Mouse (Mus musculus) CD4-positive, CD25-positive, alpha-beta regulatory T cell, adult 4 months (primary cell): ENCODE results near the gene Grk4. TPM values are rescaled to one million over a fixed set of nuclear protein-coding genes. Genes with fewer than 3 reads are reported as not detected.

Source experiments
- ATAC-seq: one replicate; pipeline ENCODE4 v1.8.0; 2017
- polyA plus RNA-seq, 2 experiments: library from polyadenylated mRNA; unstranded; fragments of 100-300 nt; shearing (Covaris generic); gene quantifications; one replicate each; pipeline ENCODE4 v1.2.1; 2017

Gene Grk4
- 1 to 10 TPM; 3.0 to 6.4 TPM for polyA plus RNA-seq

GRCm38 (mm10) chr5:34659686-34660590 is at the start of gene Grk4, which contains the start of gene Nop14:
Gene Grk4 (plus strand): TSS chr5:34660379.
Gene Nop14 (minus strand): TSS chr5:34660148.
- peak; percentile 94 for ATAC-seq

GRCm38 (mm10) chr5:34632996-34633395 is 27.2 kb upstream of the Grk4 start:
- ATAC-seq: no peak

- ATAC-seq: no peak
These were observed 26.5 kb upstream of the Grk4 start for GRCm38 (mm10) chr5:34633641-34634040.

GRCm38 (mm10) chr5:34634746-34635400 is 25.3 kb upstream of the Grk4 start:
- ATAC-seq: no peak

- ATAC-seq: no peak
These were observed 24.4 kb upstream of the Grk4 start for GRCm38 (mm10) chr5:34635665-34636192.

- peak; percentile 74 for ATAC-seq
These were observed 23.5 kb upstream of the Grk4 start, which contains the start of gene Mfsd10 for GRCm38 (mm10) chr5:34636481-34637287. Gene Mfsd10 (minus strand): TSS chr5:34637212.

GRCm38 (mm10) chr5:34637591-34638156 is 22.5 kb upstream of the Grk4 start:
- ATAC-seq: no peak

GRCm38 (mm10) chr5:34641991-34642390 is 18.2 kb upstream of the Grk4 start:
- ATAC-seq: no peak

- peak; percentile 84 for ATAC-seq
These were observed 17.2 kb upstream of the Grk4 start for GRCm38 (mm10) chr5:34642932-34643331.

- ATAC-seq: peak; percentile 37
These were observed 12.6 kb upstream of the Grk4 start for GRCm38 (mm10) chr5:34647581-34647980.

- ATAC-seq: no peak
These were observed 7.2 kb upstream of the Grk4 start for GRCm38 (mm10) chr5:34652961-34653360.

- no peak for ATAC-seq
These were observed 5.3 kb upstream of the Grk4 start for GRCm38 (mm10) chr5:34654881-34655280.

- ATAC-seq: no peak
These were observed 2.6 kb upstream of the Grk4 start for GRCm38 (mm10) chr5:34657556-34657955.

- no peak for ATAC-seq
These were observed 482 bp downstream of the Grk4 start for GRCm38 (mm10) chr5:34660591-34661130.

- no peak for ATAC-seq
These were observed 1.7 kb downstream of the Grk4 start for GRCm38 (mm10) chr5:34661909-34662308.

GRCm38 (mm10) chr5:34663231-34663630 is 3.1 kb downstream of the Grk4 start:
- no peak for ATAC-seq

GRCm38 (mm10) chr5:34669493-34669892 is 9.3 kb downstream of the Grk4 start:
- ATAC-seq: no peak

GRCm38 (mm10) chr5:34670280-34670679 is 10.1 kb downstream of the Grk4 start:
- ATAC-seq: no peak

GRCm38 (mm10) chr5:34689868-34690267 is 29.7 kb downstream of the Grk4 start:
- no peak for ATAC-seq

- ATAC-seq: no peak
These were observed 32.6 kb downstream of the Grk4 start for GRCm38 (mm10) chr5:34692782-34693181.

GRCm38 (mm10) chr5:34695521-34695920 is 35.3 kb downstream of the Grk4 start:
- ATAC-seq: no peak

GRCm38 (mm10) chr5:34708436-34708835 is 48.3 kb downstream of the Grk4 start:
- no peak for ATAC-seq
